Mouse (Mus musculus) small intestine, adult 2 months (tissue): ENCODE data around the gene Rab19. TPM values are rescaled to one million over a fixed set of nuclear protein-coding genes. Genes with fewer than 3 reads are reported as not detected.
"Not testable (repeated sequence)": the region's sequence is repeated elsewhere in the genome, so short reads cannot be mapped to it uniquely, and the experiment has no call there.

Experiments used
- H3K27ac ChIP-seq: fragments of 200-500 bp; 2 replicates; pipeline ENCODE4 v1.5.1; 2012; ENCODE audit warnings: low read depth, low read length, control low read depth, inconsistent platforms; ENCODE audit not compliant: insufficient read depth
- H3K27me3 ChIP-seq: fragments of 200-500 bp; 2 replicates; pipeline ENCODE4 v1.6.1; 2012; ENCODE audit warnings: mild to moderate bottlenecking, moderate library complexity, low read length, inconsistent platforms; ENCODE audit not compliant: control insufficient read depth, insufficient read depth
- H3K36me3 ChIP-seq: fragments of 200-500 bp; 2 replicates; pipeline ENCODE4 v1.6.1; 2012; ENCODE audit warnings: mild to moderate bottlenecking, low read length, control low read depth, inconsistent platforms; ENCODE audit not compliant: control insufficient read depth, insufficient read depth
- H3K4me1 ChIP-seq: fragments of 200-500 bp; 2 replicates; pipeline ENCODE4 v1.6.1; 2012; ENCODE audit warnings: low read length, inconsistent platforms, mixed read lengths; ENCODE audit not compliant: control insufficient read depth, insufficient read depth, insufficient read length
- H3K4me3 ChIP-seq: fragments of 200-500 bp; 2 replicates; pipeline ENCODE4 v1.5.1; 2012; ENCODE audit warnings: low read depth, mild to moderate bottlenecking, control low read depth, inconsistent platforms, low read length, moderate library complexity
- CTCF ChIP-seq: fragments of 200-500 bp; IDR thresholded peaks from 2 replicates; pipeline ENCODE4 v1.5.1; 2012; ENCODE audit warnings: low read depth, mild to moderate bottlenecking, control low read depth, inconsistent platforms, low read length, moderate library complexity, mixed read lengths; ENCODE audit not compliant: insufficient replicate concordance, insufficient read length; ENCODE audit errors: extremely low read depth
- POLR2A ChIP-seq: fragments of 200-500 bp; IDR thresholded peaks from 2 replicates; pipeline ENCODE4 v1.6.1; 2012; ENCODE audit warnings: low read depth, mild to moderate bottlenecking, control low read depth, inconsistent platforms, low read length, moderate library complexity
- WGBS: fragments of 180-500 bp; shearing (Covaris S2); methylation state at CpG from one replicate; pipeline ENCODE4 v1.1.7; 2018; 5-methylcytosine and 5-hydroxymethylcytosine counted together
- polyA plus RNA-seq: library from polyadenylated mRNA; depleted of rRNA; stranded (reverse); fragments of >200 nt; gene quantifications from 2 replicates; pipeline ENCODE4 v1.2.3, GENCODE M21; 2012; rRNA removed

Gene Rab19
- polyA plus RNA-seq, 1 experiment: 8.3 TPM

- Histone ChIP-seq H3K27me3 (no peaks in the 10 kb centered on the region), H3K27ac (no peak overlapping the region), H3K4me1 (peaks cover 21% of the 10 kb centered on the region; the same call in 1 of the 2 replicates), H3K4me3 (no peak overlapping the region), H3K36me3 (no peaks in the 10 kb centered on the region)
- WGBS: 71% methylated on average over 5 of the region's 5 CpGs
- TF ChIP-seq CTCF (no peak), POLR2A (no peak)
These were observed 54.9 kb downstream of the Rab19 start for GRCm38 (mm10) chr6:39435875-39436274.

DNA sequence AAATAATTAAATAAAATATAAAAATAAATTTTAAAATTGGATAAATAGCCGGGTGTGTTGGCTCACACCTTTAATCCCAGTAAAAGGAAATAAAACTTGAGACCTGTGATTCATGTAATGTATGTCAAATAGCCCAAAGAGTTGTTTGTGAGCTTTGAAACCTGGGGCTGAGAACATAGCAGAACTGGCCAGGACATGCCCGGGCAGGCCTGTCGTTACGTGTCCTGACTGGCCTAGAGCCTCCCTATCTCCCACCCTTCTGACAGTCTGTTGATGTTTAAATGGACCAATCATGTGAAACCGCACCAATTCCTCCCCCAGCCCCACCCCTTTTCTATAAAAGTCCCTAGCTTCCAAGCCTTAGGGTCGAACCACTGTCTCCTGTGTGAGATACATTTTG is 56.5 kb downstream of the Rab19 start:
- not testable (repeated sequence) for H3K4me3 ChIP-seq, H3K36me3 ChIP-seq, H3K27me3 ChIP-seq, H3K27ac ChIP-seq
- peaks cover 21% of the 10 kb centered on the region; the same call in 1 of the 2 replicates for H3K4me1 ChIP-seq
- WGBS: 91% methylated on average over 6 of the region's 6 CpGs

Other genes with a start within 250 kb of the Rab19 start
- 1.4 and 3.6 TPM in 2 replicates for gene Kdm7a, start 174.4 kb upstream of the Rab19 start, polyA plus RNA-seq
- 9.1 and 13.2 TPM in 2 replicates for gene Slc37a3, start 3.5 kb upstream of the Rab19 start, polyA plus RNA-seq
- gene Mkrn1, start 39.3 kb downstream of the Rab19 start, polyA plus RNA-seq: 55.7 and 124 TPM in 2 replicates
- gene Dennd2a, start 176.7 kb downstream of the Rab19 start, polyA plus RNA-seq: 1.9 and 2.7 TPM in 2 replicates
- gene Adck2, start 192.7 kb downstream of the Rab19 start, polyA plus RNA-seq: 7.7 and 10.4 TPM in 2 replicates
- gene Gm42420, start 204.6 kb downstream of the Rab19 start, polyA plus RNA-seq: not detected in 2 replicates
- 509 and 551 TPM in 2 replicates for gene Ndufb2, start 211.4 kb downstream of the Rab19 start, polyA plus RNA-seq